Mouse (Mus musculus) MEL (cell line): ENCODE data around the gene Edc3.

Source experiments
- CTCF ChIP-seq, 3 experiments: IDR thresholded peaks in 2 of 3; conservative IDR thresholded peaks in 1 of 3; 2 replicates each; pipeline ENCODE4 v1.5.1; 2011 to 2012; ENCODE audit warnings: low read length in 3 of 3, low read depth in 2 of 3, mild to moderate bottlenecking in 2 of 3, improper control_type of control experiment in 1 of 3, inconsistent platforms in 1 of 3, mixed read lengths in 1 of 3, moderate library complexity in 1 of 3; ENCODE audit not compliant: control insufficient read depth in 1 of 3, insufficient read depth in 1 of 3, poor library complexity in 1 of 3, severe bottlenecking in 1 of 3
- EP300 ChIP-seq, 2 experiments: IDR thresholded peaks; 2 replicates each; pipeline ENCODE4 v1.6.1; 2011; ENCODE audit warnings: improper control_type of control experiment in 2 of 2, low read length in 2 of 2, low read depth in 1 of 2, mild to moderate bottlenecking in 1 of 2
- ETS1 ChIP-seq: IDR thresholded peaks from 2 replicates; pipeline ENCODE4 v1.6.1; 2012; ENCODE audit warnings: low read depth, mild to moderate bottlenecking, inconsistent platforms, low read length, improper control_type of control experiment, moderate library complexity
- MAFK ChIP-seq: IDR thresholded peaks from 2 replicates; pipeline ENCODE4 v1.6.1; 2011; ENCODE audit warnings: low read depth, mild to moderate bottlenecking, low read length, improper control_type of control experiment, borderline replicate concordance
- MAZ ChIP-seq: IDR thresholded peaks from 2 replicates; pipeline ENCODE4 v1.6.1; 2012; ENCODE audit warnings: low read depth, mild to moderate bottlenecking, inconsistent platforms, low read length, improper control_type of control experiment
- POLR2A ChIP-seq, 2 experiments: IDR thresholded peaks; 2 replicates each; pipeline ENCODE4 v1.6.1; 2011 to 2012; ENCODE audit warnings: low read length in 2 of 2, mild to moderate bottlenecking in 2 of 2, control low read depth in 1 of 2, improper control_type of control experiment in 1 of 2, low read depth in 1 of 2, moderate library complexity in 1 of 2; ENCODE audit not compliant: control insufficient read depth in 1 of 2, insufficient read depth in 1 of 2, poor library complexity in 1 of 2
- POLR2AphosphoS5 ChIP-seq: IDR thresholded peaks from 2 replicates; pipeline ENCODE4 v1.6.1; 2012; ENCODE audit warnings: low read depth, borderline replicate concordance, mild to moderate bottlenecking, inconsistent platforms, low read length, moderate library complexity, mixed read lengths
- SMC3 ChIP-seq: IDR thresholded peaks from 2 replicates; pipeline ENCODE4 v1.6.1; 2011; ENCODE audit warnings: low read depth, low read length, improper control_type of control experiment
- TAL1 ChIP-seq: IDR thresholded peaks from 2 replicates; pipeline ENCODE4 v1.6.1; 2012; ENCODE audit warnings: mild to moderate bottlenecking, inconsistent platforms, low read length, moderate library complexity, mixed read lengths
- TCF12 ChIP-seq: IDR thresholded peaks from 2 replicates; pipeline ENCODE4 v1.6.1; 2014; ENCODE audit warnings: low read depth, mild to moderate bottlenecking, inconsistent platforms, low read length, improper control_type of control experiment, moderate library complexity
- UBTF ChIP-seq: IDR thresholded peaks from 2 replicates; pipeline ENCODE4 v1.6.1; 2012; ENCODE audit warnings: low read depth, mild to moderate bottlenecking, inconsistent platforms, low read length, improper control_type of control experiment, moderate library complexity, borderline replicate concordance; ENCODE audit not compliant: insufficient read depth
- ZC3H11A ChIP-seq: IDR thresholded peaks from 2 replicates; pipeline ENCODE4 v1.6.1; 2012; ENCODE audit warnings: low read depth, mild to moderate bottlenecking, inconsistent platforms, low read length, improper control_type of control experiment

DNA sequence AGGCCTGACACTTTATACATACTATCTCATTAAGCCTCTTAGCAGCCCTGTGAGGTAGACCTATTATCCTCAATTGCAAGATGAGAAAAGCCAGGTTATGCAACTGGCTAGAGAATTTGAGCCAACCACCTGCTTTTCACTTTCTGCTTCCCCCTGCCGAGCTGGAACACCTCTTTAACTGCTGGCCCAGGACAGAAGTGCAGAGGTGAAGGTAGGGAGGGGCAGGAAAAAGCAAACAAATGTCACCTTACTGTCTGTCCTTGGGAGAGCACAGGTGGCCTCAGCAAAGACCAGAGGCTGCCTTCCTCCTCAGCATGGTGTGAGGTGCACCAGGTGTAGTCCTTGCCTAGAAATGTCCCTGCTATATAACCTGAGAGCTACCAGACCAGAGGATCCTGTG, 40.1 kb upstream of the Edc3 start:
- TF ChIP-seq CTCF (IDR thresholded peaks at IDR 0.05 in 2 of 3, conservative IDR thresholded peaks at IDR 0.05 in 1 of 3; ENCODE audit: control insufficient read depth in 1 of 3, insufficient read depth in 1 of 3, low read depth in 2 of 3, low read length in 3 of 3, poor library complexity in 1 of 3, severe bottlenecking in 1 of 3) (no peak), MAFK (no peak), UBTF (no peak), SMC3 (no peak), ZC3H11A (no peak), POLR2A (IDR thresholded peaks at IDR 0.05; ENCODE audit: control insufficient read depth in 1 of 2, insufficient read depth in 1 of 2, low read depth in 1 of 2, low read length in 2 of 2, poor library complexity in 1 of 2) (no peak), MAZ (no peak), TCF12 (no peak), EP300 (IDR thresholded peaks at IDR 0.05; ENCODE audit: low read depth in 1 of 2, low read length in 2 of 2) (no peak), ETS1 (no peak), POLR2AphosphoS5 (no peak), TAL1 (no peak)
